ENCODE assay signal across 24 mouse cellular contexts in genomic region chr5:148805030-148805429, GRCm38 (mm10).
A peak's percentile ranks its signal among the peaks of the same experiment; 100 is the strongest.
DNase-seq lines count a peak whose midpoint lies in the region; ATAC-seq and TF ChIP-seq lines count a peak whose summit lies in the region.
"Had no signal": no experiment of that assay in that cellular context is flagged by ENCODE, and none has a peak within 500 bp of the region (broad histone marks: within the 10 kb centered on the region; RNA-seq: fewer than 3 reads in every experiment).

No protein-coding gene starts in this region.

- TF ChIP-seq CTCF in MEL (IDR thresholded peaks at IDR 0.05 in 2 of 3, conservative IDR thresholded peaks at IDR 0.05 in 1 of 3; ENCODE audit: control insufficient read depth in 1 of 3, insufficient read depth in 1 of 3, low read depth in 2 of 3, low read length in 3 of 3, poor library complexity in 1 of 3, severe bottlenecking in 1 of 3), result no peak

- peaks cover 0 to 7% of the 10 kb centered on the region in 2 experiments; a peak in 2 of 4 replicates for H3K36me3 ChIP-seq in MEL (ENCODE audit: control insufficient read depth in 1 of 2, insufficient read depth in 2 of 2, low read length in 2 of 2)
- no peaks in the 10 kb centered on the region for H3K36me3 ChIP-seq in limb, embryonic 10.5 days
- H3K36me3 ChIP-seq: embryonic facial prominence, embryonic 10.5 days; embryonic facial prominence, embryonic 12.5 days; G1E had no signal

- peak in 1 of 2 experiments; percentile 29; a peak in 1 of 4 replicates for TF ChIP-seq EP300 in MEL (IDR thresholded peaks at IDR 0.05; ENCODE audit: low read depth in 1 of 2, low read length in 2 of 2)

- no peak overlapping the region for H3K9ac ChIP-seq in MEL (ENCODE audit: control insufficient read depth, low read depth, low read length, poor library complexity, severe bottlenecking)
- H3K9ac ChIP-seq: embryonic facial prominence, embryonic 12.5 days; forebrain, embryonic 13.5 days had no signal

- peak; percentile 58 for DNase-seq in MEL (ENCODE audit: low read depth, low spot score)
- peak; percentile 35 for DNase-seq in ZHBTc4 (ENCODE audit: low read depth, low spot score)
- no peak for DNase-seq in kidney, postnatal 10 days
- DNase-seq in adrenal gland, postnatal 10 days, result no peak
- no peak for DNase-seq in limb, embryonic 10.5 days (ENCODE audit: low spot score)
- DNase-seq in layer of hippocampus, postnatal 14 days (ENCODE audit: low spot score in 2 of 2), result no peak
- DNase-seq: adrenal gland, adult 8-10 months; adrenal gland, postnatal 25 days; B cell, adult 2 months; cerebellum, adult 11 months; cerebellum, adult 18-20 months; cerebellum, adult 8-10 months; cerebellum, adult 9-11 months; cerebellum, postnatal 14 days; cerebellum, postnatal 36 days had no signal

- H3K4me3 ChIP-seq in MEL (ENCODE audit: control insufficient read depth in 1 of 2, insufficient read depth in 1 of 2, low read depth in 2 of 2, low read length in 2 of 2), result no peak overlapping the region
- H3K4me3 ChIP-seq in limb, embryonic 10.5 days, result no peak overlapping the region
- H3K4me3 ChIP-seq: embryonic facial prominence, embryonic 10.5 days; embryonic facial prominence, embryonic 12.5 days; forebrain, embryonic 13.5 days had no signal

- ATAC-seq in granulocyte monocyte progenitor cell, adult 5-6 weeks (replicated peaks; ENCODE audit: poor library complexity, severe bottlenecking), result peak; percentile 84
- peak; percentile 65 for ATAC-seq in megakaryocyte progenitor cell, adult 5-6 weeks (replicated peaks; ENCODE audit: poor library complexity)
- ATAC-seq: CD4-positive, CD25-positive, alpha-beta regulatory T cell, adult 4 months; forebrain, embryonic 13.5 days; forebrain, embryonic 16.5 days had no signal

- TF ChIP-seq RAD21 in MEL (IDR thresholded peaks at IDR 0.05; ENCODE audit: low read depth, low read length), result no peak

- no peak overlapping the region for H3K27ac ChIP-seq in MEL (ENCODE audit: control insufficient read depth, low read depth, low read length)
- no peak overlapping the region for H3K27ac ChIP-seq in limb, embryonic 10.5 days
- H3K27ac ChIP-seq: embryonic facial prominence, embryonic 10.5 days; embryonic facial prominence, embryonic 12.5 days; forebrain, embryonic 13.5 days had no signal

- H3K27me3 ChIP-seq in MEL (ENCODE audit: control insufficient read depth in 1 of 2, insufficient read depth in 2 of 2, low read length in 2 of 2), result peaks cover 0 to 2% of the 10 kb centered on the region in 2 experiments; a peak in 1 of 4 replicates
- peaks cover 14% of the 10 kb centered on the region for H3K27me3 ChIP-seq in limb, embryonic 10.5 days (ENCODE audit: low read depth, poor library complexity, severe bottlenecking)
- H3K27me3 ChIP-seq: CH12.LX had no signal

- no peaks in the 10 kb centered on the region for H3K9me3 ChIP-seq in MEL (replicated peaks; ENCODE audit: insufficient read depth, low read length)
- no peaks in the 10 kb centered on the region for H3K9me3 ChIP-seq in limb, embryonic 10.5 days (replicated peaks)
- H3K9me3 ChIP-seq: embryonic facial prominence, embryonic 12.5 days had no signal

- H3K4me1 ChIP-seq in MEL (ENCODE audit: control insufficient read depth in 1 of 2, insufficient read depth in 2 of 2, low read length in 2 of 2), result peaks cover 2 to 15% of the 10 kb centered on the region in 2 experiments; a peak in 3 of 4 replicates
- H3K4me1 ChIP-seq in limb, embryonic 10.5 days, result peaks cover 18% of the 10 kb centered on the region

- 55% methylated on average over 3 of the region's 3 CpGs for WGBS in limb, embryonic 10.5 days

- TF ChIP-seq POLR2A in MEL (IDR thresholded peaks at IDR 0.05; ENCODE audit: control insufficient read depth in 1 of 2, insufficient read depth in 1 of 2, low read depth in 1 of 2, low read length in 2 of 2, poor library complexity in 1 of 2), result no peak

- no peaks in the 10 kb centered on the region for H3K79me2 ChIP-seq in MEL (ENCODE audit: control insufficient read depth, insufficient read depth, low read length, poor library complexity)

TF ChIP-seq in MEL, 35 proteins besides CTCF, POLR2A, EP300 and RAD21:
- no peak for TF ChIP-seq USF2 (IDR thresholded peaks at IDR 0.05; ENCODE audit: borderline replicate concordance in 1 of 2, insufficient read depth in 1 of 2, low read depth in 1 of 2, low read length in 2 of 2)
- 0 out of 2 replicates have a peak, but pooled peaks have one; percentile 22 for TF ChIP-seq MYC (IDR thresholded peaks at IDR 0.05; ENCODE audit: low read depth, low read length)
- 0 out of 2 replicates have a peak, but pooled peaks have one; percentile 32 for TF ChIP-seq ETS1 (IDR thresholded peaks at IDR 0.05; ENCODE audit: low read depth, low read length)

Comparison
In these comparisons a context has a peak if more than half of its experiments do, and no peak if none do; other contexts are left out.
1. DNase-seq: peak in MEL (single experiment) and ZHBTc4 (single experiment); none in kidney, postnatal 10 days (single experiment), adrenal gland, postnatal 10 days (single experiment), limb, embryonic 10.5 days (single experiment) and layer of hippocampus, postnatal 14 days (0 of 2).